Mouse (Mus musculus) splenic B cell, adult 2 months (primary cell): ENCODE results near the gene Canx.
"Not testable (repeated sequence)": the region's sequence is repeated elsewhere in the genome, so short reads cannot be mapped to it uniquely, and the experiment has no call there.

Experiments
- DNase-seq: peaks from one replicate; pipeline ENCODE4 v3.0.0-alpha.2; 2011; ENCODE audit warnings: low read depth, low spot score
- H3K27me3 ChIP-seq: 2 replicates; pipeline ENCODE4 v1.6.1; 2012; ENCODE audit warnings: mild to moderate bottlenecking, low read length, moderate library complexity, mixed read lengths; ENCODE audit not compliant: control insufficient read depth, poor library complexity, insufficient read depth, severe bottlenecking
- H3K36me3 ChIP-seq: 2 replicates; pipeline ENCODE4 v1.6.1; 2012; ENCODE audit warnings: mild to moderate bottlenecking, low read length, moderate library complexity, mixed read lengths; ENCODE audit not compliant: control insufficient read depth, poor library complexity, insufficient read depth, severe bottlenecking

Canx gene

DNA sequence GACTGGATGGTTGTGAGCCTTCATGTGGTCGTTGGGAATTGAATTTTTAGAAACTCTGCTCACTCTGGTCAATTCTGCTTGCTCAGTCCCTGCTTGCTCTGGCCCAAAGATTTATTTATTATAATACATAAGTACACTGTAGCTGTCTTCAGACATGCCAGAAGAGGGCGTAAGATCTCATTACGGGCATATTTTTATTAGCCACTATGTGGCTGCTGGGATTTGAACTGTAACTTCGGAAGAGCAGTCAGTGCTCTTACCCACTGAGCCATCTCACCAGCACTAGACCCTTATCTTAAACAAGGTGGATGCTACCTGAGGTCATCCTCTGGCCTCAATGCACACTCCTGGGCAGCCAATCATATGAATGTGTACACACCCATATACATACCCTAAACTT is 6.1 kb downstream of the Canx start:
- H3K36me3 ChIP-seq, H3K27me3 ChIP-seq: not testable (repeated sequence)
- DNase-seq, result peak; percentile 29

DNA sequence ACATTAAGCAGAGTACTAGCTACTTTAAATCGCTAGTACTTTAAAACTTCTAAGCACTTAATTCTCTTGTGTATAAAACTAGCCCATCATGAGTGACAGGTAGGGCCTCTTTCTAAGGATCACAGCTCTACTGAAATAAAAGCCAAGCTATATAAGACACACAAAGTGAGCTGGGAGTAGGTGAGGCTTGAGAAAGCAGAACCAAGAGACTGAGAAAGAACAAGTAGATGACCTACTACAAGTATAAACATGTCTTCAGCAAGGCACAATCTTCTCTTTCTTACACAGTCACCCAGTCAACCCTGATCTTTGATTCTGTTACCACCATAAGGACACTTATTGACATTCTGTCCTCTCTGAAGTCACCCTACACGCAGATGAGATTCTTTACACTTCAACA is 12.7 kb downstream of the Canx start:
- Histone ChIP-seq H3K27me3 (no peaks in the 10 kb centered on the region), H3K36me3 (peaks cover 6% of the 10 kb centered on the region)
- no peak for DNase-seq

DNA sequence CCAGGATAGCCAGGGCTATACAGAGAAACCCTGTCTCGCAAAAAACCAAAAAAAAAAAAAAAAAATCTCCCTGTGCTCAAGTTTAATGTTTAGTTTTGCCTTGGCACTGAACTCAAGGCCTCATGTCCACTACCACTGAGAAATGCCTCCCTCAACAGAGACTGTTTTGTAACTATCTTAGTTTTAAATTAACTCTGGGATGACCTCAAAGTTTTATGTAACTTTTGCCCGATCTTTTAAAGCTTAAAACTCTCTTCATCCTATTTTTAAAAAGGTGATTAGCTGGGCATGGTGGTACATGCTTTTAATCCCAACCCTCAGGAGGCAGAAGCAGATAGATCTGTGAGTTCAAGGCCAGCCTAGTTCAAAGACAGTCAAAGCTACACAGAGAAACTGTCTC is 22.1 kb downstream of the Canx start:
- peaks cover 22% of the 10 kb centered on the region for H3K36me3 ChIP-seq
- no peaks in the 10 kb centered on the region for H3K27me3 ChIP-seq
- no peak for DNase-seq

DNA sequence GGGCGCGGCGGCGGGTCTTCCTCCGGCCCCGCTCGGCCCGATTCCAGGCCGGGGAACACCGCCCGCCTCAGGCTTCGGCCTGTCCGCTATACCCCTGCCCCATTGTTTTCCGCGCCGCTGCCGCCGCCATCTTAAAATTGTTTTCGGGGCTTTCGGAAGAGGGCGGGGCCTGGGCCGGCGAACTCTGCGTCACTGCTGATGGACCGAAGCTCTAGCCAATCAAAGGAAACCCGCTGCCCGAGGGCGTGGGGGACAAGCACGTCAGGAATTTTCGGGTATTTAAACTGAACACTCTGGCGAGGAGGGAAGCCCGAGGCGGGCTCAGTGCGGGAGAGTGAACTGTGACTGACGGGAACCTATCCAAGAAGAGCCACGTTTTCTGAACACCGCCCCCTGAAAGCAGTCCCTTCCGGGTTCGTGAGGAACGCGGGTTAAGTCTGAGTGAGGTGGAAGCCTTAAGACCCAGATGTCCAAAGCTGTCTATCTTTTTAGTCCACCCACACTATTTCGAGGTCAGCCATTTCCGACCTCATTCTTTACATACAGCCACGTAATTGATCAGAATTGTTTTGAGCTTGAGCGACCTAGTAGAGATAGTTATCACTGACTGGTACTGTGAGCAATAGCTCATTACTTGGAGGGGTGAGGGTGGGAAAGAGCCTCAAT is 33.1 kb downstream of the Canx start, which contains the start of gene Maml1:
Gene Maml1, minus strand, starts transcription at position 122 of the 666 bp plus-strand sequence.
- DNase-seq, result peak; percentile 97
- H3K36me3 ChIP-seq, result peaks cover 3% of the 10 kb centered on the region
- H3K27me3 ChIP-seq, result no peaks in the 10 kb centered on the region

DNA sequence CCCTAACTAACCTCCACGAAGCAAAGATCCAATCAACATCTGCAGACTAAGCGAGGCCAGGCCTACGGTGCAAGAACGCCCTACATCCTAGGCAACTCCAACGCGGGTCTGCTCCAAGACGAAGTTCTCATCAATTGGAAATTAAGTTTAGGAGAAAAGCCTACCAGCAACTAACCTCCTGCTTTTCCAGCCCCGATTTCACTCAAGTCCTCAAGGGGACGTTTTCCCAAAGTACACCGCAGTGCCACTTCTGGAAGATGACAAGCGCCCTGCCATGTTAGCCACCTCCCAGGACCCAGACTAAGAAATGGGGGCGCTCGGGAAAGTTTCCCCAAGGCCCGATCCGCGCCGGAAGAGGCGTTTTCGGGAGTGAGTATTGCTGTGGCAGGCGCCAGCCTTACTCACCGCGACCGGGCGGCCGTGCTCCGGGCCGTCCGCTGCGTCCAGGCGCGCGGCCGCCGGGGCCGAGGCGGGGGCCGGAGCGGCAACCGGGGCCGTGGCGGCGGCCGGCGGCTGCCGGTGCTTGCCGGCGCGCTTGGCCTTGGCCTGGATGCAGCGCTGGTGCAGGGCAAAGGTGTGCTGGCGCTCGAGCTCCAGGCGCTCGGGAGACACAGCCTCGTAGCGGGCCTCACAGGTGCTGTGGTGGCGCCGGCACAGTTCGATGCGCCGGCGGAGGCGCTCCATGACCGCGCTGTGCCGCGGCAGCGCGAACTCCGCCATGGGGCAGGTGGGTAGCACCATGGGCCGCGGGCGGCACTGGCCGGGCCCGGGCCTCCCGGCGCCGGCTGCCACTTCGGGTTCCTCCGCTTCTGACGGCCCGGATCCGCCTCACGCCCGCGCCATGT is 33.9 kb downstream of the Canx start:
- Histone ChIP-seq H3K27me3 (no peaks in the 10 kb centered on the region), H3K36me3 (no peaks in the 10 kb centered on the region; the same call in 1 of the 2 replicates)
- DNase-seq, result peak; percentile 30

DNA sequence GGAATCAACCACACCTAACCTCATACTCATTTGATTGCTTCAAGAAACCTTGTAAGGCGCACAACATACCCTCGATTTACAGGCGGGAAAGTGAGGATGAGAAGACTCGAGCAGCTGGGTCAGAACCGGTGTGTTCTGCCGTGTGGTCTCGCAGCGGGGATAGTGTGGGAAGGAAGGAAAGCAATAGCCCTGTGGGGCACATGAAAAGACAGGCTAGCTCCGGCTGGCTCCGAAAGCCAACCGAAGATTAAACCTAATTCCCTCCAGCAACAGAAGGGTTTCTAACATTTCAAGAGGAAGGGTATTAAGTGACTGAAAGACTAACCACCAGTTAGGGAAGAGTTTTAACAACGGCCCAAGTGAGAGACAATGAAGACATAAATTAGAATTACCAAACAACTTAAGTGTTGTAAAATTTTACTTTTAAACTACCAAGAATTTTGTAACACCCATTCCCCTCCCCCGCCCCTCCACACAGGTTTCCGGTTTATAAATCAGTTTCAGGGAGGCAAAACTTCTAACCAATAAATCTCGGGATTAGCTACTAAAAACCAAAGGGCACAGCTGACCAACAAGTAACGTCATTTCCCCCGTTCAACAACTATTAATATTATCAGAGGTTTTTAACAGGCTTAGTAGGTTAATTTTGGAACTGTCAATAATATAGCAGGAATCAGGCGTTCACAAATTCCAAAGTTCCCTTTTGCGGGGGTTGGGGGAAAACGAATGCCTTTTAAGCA is 34.8 kb downstream of the Canx start:
- no peaks in the 10 kb centered on the region for H3K27me3 ChIP-seq
- no peak for DNase-seq
- H3K36me3 ChIP-seq, result no peaks in the 10 kb centered on the region

DNA sequence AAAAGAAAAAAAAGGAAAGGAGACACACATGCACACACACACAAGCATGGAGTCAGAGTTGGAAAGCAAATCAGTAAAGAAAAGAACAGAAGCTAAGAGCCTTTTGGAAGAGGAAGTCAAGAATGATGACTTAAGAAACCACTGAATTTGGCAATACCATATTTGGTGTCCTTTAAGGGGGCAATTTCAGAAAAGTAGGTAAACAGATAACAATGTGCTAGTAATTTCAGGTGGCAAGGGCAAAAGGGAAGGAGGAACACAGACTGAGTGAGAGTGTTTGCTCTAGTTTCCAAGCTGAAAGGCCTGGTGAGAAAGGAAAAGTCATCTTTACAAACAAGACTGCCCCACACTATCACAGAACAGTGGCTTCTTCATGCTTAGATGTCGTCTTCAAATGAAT is 39.0 kb downstream of the Canx start:
- DNase-seq, result peak; percentile 37

DNA sequence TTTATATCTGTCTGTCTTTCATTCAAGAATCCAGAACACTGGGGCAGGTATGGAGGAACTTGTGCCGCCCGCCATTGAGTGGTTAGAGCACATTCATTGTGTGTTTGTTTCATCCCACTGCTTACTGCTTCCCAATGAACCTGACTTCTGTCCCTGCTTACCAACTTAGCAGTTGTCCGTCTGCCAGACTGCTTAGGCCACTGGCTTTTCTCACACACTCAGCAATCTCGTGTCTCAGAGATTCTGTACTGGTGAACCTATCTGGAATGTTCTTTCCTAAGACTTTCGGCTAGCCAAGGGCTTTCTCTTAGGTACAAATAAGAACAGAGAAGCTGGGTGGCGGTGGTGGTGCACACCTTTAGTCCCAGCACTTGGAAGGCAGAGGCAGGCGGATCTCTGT is 39.8 kb downstream of the Canx start:
- H3K27me3 ChIP-seq, result no peaks in the 10 kb centered on the region
- H3K36me3 ChIP-seq, result no peaks in the 10 kb centered on the region
- no peak for DNase-seq

More for the DNA sequence above, 39.0 kb downstream of the Canx start:
- Histone ChIP-seq H3K36me3 (no peaks in the 10 kb centered on the region), H3K27me3 (no peaks in the 10 kb centered on the region)

GRCm38 (mm10) chr11:50285263-50285662 is 40.2 kb downstream of the Canx start:
- no peak for DNase-seq
- Histone ChIP-seq H3K27me3 (no peaks in the 10 kb centered on the region), H3K36me3 (no peaks in the 10 kb centered on the region)

- no peak for DNase-seq
- H3K36me3 ChIP-seq, result no peaks in the 10 kb centered on the region
- H3K27me3 ChIP-seq, result no peaks in the 10 kb centered on the region
These were observed 45.4 kb downstream of the Canx start for GRCm38 (mm10) chr11:50280053-50280452.

GRCm38 (mm10) chr11:50279005-50279404 is 46.5 kb downstream of the Canx start:
- no peaks in the 10 kb centered on the region for H3K36me3 ChIP-seq
- no peaks in the 10 kb centered on the region for H3K27me3 ChIP-seq
- DNase-seq, result no peak

DNA sequence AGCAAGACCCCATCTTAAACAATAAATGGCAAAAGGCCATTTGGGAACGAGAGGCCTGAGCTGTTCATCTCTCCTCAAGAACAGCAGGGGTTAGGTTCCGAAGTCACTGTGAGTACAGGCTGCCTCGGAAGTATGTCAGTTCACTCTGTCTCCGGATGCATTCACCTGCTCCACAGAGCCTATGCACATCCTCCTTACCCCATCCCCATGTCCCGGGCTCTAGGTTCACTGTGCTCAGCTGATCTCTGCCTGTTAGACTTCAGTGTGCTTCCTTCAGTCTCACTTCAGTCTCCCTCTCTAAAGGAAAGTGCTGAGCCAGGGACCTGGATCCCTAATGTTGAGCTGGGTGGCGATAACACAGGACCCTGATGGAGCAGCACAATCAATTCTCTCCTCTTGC is 47.8 kb downstream of the Canx start:
- no peak for DNase-seq
- Histone ChIP-seq H3K27me3 (no peaks in the 10 kb centered on the region), H3K36me3 (no peaks in the 10 kb centered on the region)

DNA sequence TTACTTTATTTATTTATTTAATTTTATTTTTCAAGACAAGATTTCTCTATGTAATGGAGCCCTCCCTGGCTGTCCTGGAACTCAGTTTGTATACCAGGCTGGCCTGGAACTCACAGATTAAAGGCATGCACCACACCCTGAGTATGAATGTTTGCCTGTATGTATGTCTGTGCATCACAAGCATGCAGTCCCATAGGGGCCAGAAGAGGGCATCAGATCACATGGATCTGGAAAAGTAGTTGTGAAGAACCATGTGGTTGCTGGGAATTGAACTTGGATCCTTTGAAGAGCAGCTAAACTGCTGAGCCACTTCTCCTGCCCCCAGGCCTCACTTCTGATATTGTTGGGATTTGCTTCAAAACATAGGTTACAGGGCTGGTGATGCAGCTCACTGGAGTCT is 48.4 kb downstream of the Canx start:
- Histone ChIP-seq H3K27me3 (no peaks in the 10 kb centered on the region), H3K36me3 (no peaks in the 10 kb centered on the region)
- DNase-seq, result peak; percentile 22

DNA sequence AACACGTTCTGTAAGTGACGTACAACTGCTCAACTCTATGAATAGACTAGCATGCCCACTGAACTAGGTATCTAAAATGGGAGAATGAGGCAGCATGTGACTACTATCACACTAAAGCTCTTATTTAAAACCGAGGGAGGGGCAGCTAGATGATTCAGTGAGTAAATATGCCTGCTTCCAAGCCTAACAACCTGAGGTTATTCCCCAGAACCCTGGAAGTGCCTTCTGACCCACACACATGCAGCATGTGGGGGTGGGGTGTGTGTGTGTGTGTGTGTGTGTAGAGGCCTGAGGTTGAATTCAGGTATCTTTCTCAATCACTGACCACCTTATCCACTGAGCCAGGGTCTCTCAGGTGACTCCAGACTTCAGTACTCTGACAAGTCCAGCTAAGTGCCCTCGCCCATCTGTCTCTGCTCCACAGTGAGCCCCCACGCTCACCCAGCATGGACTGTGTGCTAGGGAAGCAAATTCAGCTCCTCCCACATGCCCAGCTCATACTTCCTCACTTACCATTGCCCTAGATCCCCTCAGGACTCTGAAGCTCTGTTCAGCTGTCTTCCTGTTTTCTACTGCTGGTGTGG is 49.8 kb downstream of the Canx start:
- DNase-seq, result peak; percentile 50
- Histone ChIP-seq H3K36me3 (no peaks in the 10 kb centered on the region), H3K27me3 (no peaks in the 10 kb centered on the region)
